Mouse (Mus musculus) cerebellum, adult 8-10 months (tissue): ENCODE measurements around the gene Pitpnb.

Experiments used
- DNase-seq: peaks from one replicate; pipeline ENCODE4 v3.0.0; 2022

Pitpnb gene

DNA sequence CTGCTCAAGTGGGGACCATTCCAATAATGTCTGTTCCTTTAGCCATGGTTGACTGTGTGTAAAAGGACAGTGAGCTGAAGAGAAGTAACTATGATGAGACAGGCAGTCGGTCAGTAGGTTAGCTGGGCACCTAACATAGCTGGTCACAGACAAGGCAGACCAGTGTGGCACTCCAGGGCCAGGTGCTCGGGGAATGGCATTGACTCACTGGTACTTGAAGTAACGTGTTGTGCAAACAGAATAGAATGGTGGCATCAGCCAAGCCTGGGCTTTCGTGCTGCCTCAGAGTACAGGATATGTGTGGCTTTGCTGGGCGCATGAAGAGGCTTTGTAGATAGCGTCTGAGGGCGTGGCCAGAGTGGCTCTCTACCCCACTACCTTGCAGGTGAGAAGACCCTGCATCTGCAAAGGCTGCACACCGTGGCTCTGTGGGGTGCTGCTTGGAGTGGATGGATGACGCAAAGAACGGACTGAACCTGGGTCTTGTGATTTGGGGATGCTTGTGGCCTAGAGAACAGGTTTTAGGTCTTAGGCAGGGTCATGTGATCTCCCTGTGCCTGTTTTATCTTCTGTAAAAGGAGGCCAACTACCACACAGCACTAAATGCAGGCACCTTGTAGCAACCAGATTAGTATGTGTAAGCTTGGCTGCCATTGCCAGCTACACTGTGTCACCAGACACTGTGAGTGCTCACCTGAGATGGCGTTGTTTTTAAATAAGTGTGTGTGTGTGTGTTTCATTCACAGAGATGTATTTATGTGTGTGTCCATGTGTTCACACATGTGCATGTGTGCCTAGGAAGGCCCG, 26.5 kb downstream of the Pitpnb start:
- no peak for DNase-seq

DNA sequence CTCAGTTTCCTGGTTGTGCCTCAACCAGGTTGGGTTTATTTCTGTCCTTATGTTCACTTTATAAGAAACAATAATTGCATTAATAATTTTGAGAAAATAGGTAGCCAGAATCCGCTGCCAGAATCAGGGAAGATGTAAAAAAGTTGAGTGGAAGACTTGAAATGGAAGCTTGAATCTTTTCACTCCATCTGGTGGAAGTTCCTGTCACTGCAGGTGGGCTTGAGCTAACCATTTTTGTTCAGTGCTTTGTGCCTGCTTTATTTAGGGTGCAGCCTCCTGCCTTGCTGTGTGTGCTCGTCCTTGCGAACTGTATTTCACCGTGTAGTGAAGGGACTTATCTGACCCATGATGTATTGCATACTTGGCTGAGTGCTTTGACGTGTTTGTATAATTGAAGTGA, 30.0 kb downstream of the Pitpnb start:
- no peak for DNase-seq

DNA sequence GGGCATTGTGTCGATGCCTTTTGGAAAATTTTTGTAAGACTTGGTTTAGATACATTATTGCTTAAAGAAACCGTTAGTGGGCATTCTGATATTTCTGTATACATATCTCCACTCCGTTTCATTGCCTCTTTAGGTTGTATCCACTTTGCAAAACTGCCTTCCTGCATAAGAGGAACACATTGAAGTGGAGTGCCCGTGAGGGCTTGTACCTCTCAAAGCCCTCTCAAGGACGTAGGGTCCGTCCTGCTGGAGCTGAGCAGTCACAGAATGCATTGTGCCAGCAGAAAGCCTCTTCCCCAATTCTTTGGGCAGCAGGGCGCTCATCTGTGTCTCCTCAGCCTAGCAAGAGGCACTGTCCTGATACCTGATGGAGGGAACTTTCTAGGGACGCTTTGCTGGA, 30.5 kb downstream of the Pitpnb start:
- no peak for DNase-seq

DNA sequence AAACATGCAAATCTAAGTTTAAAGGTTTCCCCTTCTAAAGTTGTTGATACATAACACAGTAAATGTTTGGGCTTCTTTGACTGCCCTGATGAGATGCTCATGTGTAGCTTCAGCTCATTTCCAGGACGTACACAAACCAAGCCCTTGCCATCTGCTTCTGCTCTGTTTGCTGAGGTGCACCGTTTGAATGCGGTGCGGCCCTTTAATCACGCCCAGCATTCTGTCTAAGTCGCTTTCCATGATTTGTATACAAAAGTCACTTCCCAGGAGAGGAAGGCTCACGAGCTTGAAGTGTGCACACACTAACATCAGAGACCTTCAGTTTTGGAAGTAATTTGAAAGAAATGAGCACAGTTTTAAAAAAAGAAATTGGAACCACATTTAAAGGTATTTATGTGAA, 31.3 kb downstream of the Pitpnb start:
- DNase-seq = no peak

DNA sequence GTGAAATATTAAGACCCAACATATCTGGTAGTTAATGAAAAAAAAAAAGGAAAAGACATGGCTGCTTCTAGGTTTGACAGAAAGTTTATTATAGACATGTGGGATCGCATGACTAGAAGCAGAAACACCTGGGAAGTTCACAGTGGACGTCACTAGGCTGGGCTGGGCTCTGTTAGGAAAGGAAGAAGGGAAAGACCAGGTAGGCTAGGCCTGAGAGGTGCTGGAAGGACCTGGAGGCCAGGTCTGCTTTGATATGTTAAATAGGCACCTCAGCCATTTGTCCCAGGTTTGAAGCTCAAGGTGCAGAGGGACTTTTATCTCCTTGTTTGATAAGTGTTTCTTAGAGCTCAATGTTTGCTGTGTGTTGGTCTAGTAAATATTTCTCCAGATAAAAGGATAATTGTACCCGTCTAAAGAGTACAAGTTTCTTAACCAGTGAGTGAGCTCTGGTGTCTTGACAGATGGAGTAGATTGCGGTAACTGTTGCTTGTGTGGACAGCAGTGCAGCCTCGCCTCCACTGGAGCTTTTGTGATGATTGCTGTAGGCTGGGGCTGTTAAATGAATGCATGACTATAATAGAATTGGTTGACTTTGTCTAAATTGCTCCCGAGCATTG, 33.0 kb downstream of the Pitpnb start:
- no peak for DNase-seq

DNA sequence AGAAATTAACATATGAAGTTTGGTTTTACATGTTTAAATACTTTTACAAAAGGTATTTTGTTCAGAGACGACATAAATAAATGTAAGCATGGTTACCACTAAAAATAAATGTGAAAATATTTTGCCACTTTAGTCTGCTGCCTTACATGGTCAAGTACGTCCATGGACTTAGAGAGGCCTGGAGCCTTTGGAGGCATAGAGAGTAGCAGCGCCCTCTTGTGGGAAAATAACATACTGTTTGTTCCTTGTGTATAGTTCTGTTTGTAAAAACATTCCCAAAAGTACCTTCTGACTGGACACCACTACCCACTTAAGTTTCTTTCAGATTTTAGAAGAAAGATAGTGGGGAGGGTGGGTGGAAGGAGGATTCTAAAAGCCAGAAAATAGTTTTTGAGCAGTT, 34.0 kb downstream of the Pitpnb start:
- DNase-seq = peak; percentile 30

DNA sequence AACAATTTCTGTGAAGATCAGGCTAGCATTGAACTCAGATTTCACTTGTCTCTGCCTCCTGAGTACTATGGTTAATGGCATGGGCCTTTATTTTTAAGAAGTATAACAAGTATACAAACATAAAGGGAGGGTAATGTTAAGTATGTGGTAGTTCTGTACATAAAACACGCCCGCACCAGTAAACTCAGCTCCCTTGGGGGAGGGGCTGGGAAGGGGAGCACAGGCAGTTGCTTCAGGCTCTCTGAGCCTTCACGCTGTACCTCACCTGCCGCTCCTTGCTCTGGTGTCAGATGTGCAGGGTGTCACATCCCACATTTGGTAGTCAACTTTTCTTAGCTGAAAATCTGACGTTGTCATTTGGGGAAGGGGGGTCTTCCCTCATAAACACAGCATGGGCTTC, 35.6 kb downstream of the Pitpnb start:
- DNase-seq = no peak

DNA sequence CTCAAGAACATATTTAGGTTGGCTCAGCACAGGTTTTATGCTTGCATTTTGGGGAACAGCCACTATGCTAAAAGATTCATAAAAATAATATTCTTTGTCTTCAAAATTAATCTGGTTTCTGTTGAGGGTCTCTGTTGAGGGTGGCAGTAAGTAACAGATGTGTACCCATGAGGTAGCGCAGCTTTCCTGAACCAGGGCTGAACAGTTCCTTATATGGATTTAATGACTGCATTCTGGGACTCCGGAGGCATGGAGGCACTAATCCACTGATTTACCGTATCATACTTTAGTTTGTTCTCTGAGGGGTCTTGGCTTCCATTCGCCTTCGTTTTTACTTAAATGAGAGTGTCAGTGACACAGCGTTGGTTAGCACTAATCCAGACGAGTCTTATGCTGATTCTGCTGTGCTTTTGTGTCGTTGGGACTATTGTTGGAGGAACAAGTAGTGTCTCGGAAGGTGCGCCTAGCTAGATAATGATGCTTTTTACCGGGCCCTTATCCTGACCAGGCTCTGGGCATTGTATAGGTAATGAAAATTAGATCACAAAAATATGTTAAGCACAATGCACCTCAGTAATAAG, 37.5 kb downstream of the Pitpnb start:
- no peak for DNase-seq

DNA sequence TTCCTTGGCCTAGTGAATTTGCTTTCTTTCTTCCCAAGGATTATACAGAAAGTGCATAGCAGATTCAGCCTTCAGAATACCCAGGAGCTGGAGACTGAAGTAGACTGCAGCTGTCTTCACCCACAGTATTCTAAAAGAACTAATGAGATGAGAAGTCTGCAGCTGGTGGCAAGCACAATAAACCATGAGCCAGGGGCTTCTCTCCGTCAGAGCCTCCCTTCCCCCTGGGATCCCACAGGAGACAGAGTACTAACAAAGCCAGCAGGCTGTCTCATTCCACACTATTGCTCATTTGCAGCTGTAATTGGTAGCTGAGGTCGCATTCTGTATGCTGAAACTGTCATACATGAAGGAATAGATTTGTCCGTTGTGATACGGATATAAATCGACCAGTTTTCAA, 38.0 kb downstream of the Pitpnb start:
- DNase-seq = no peak

DNA sequence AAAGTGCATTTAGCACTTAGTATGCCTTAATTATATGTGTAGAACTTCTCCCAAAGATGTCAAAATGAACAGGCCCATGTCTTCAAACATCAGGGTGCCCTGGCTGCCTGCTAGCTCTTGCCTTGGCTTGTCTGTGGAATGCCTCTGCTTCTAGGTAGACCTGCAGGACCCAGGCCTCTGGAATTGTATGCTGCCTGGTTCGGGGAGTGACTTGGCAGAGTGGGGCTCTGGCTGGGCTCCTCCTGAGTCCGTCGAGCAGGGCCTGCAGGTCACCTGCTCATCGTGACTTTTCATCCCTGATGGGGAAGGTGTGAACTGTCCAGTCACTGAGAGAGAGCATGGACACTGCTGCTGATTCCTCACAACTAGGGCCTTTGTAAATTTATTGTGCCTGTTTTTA, 45.1 kb downstream of the Pitpnb start:
- DNase-seq = no peak

DNA sequence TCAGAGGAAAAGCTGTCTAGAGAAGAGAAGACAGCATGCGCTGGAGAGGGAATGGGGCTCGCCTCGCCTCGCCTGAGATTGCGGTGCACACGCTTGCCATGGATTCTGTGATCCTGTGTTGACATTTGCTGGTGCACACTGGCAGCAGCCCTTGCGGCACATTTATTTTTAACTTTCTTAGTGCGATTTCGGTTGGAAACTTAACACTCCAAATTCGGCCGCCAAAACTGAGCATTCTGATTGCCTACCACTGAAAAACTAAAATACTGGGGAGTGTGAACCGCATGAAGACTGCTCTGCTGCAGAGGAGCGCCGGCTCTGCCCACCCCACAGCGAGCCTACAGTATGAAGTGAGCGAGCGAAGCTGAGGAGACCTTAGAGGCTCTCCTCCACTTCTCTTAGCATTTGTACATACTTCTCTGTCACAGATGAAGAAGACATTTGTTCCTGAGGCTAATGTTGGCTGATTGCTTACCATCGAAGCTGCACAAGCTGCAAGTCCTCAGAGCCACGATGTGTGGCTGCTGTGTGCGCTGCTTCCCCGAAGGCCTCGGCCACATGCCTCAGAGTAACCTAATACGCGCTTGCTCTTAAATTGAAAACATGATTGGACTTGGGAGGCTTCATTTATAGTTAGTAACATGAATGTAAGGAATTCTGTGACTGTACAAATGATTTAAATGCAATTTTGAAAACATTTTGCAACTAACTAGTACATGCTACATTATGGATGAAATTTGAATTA, 45.9 kb downstream of the Pitpnb start:
- DNase-seq = no peak

DNA sequence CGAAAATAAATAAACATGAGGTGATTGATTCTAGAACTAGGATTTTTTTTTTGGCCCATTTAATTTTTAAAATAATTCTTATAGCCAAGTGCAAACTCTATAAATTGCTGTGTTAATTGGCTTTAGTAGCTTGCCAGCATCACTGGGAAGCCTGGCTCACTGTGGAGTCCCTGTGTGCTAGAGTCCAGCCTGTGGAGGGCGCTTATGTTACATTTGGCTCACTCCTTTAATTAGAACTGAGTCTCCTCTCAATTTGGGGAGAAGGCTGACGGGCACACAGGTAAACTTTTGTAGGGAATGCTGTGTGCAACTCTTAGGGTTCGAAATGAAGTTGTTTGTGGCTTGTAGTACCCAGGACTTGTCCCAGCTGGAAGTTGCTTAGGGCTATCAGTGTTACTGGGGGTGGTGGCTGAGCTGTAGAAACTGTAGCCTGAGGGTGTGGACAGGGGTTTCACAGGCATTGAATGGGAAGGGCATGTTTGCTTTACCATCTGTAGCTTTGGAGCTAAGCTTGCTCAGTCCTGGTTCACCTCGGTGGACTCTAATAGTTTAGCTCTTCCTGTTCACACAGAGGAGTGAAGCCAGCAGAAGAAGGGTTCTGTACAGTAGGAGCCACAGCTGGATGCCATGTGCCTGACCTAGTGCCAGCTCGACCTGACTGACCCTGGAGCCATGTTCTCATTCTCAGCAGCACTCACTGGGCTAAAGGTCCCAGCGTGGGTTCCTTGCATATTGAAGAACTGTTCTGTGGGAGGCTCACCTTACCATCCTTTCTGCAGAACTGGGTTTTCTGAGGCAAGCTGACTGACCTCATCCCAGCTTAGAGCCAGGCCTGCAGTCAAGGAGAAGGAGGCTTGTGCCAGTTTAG, 47.8 kb downstream of the Pitpnb start:
- no peak for DNase-seq

DNA sequence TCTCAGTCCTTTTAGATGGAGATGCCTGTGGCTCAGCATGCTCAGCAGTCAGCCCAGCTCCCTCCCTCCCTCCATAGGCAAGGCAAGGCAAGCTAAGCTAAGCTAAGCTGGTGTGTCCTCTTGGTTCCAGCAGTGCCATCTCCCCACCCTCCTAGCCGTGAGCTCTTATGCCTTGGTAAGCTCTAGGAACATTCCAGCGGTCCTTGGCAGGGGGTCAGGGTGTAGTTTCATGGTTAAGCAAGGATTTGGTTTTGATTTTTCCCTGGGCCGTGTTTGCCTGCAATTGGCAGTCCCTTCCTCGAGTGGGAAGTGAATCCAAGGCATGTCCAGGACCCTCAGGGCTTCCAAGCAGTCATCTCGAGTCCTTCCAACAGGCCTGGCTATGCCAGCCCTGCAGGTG, 52.8 kb downstream of the Pitpnb start:
- DNase-seq = no peak

DNA sequence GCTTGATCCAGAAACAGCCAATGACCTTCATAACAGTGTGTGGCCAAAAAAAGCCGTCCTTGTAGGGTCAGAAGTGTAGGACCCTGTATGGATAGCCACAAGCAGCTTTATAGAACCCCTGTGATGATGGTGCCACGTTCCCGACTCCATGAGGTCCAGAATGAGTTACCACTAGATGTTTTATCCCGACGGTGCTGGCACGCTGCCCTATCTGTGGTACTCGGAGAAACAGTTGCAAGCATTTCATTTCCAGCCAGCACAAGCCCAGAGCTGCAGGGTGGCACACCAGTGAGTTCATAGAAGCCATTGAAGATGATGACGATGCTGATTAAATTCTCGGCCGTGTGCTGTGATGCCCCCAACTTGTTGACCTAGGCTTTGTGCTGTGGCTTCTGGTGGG, 60.3 kb downstream of the Pitpnb start:
- no peak for DNase-seq

DNA sequence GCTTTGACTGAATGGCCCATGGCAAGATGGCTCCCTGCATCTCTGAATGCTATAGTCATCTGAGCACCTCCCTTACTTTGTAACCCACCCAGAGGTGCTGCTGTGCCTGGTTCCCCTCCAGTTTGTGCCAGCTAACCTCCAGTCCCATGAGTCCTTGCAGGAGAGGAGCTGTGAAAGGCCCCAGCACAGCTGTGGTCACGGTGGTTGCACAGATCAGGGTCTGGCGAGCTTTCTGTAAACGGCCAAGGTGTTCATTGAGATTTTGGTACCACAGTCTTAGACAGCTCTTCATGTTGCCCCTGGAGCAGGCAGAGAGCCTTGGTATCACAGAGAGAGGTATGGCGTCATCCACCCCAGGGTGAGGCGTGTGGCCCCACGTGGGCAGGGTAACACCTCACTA, 60.9 kb downstream of the Pitpnb start:
- no peak for DNase-seq

DNA sequence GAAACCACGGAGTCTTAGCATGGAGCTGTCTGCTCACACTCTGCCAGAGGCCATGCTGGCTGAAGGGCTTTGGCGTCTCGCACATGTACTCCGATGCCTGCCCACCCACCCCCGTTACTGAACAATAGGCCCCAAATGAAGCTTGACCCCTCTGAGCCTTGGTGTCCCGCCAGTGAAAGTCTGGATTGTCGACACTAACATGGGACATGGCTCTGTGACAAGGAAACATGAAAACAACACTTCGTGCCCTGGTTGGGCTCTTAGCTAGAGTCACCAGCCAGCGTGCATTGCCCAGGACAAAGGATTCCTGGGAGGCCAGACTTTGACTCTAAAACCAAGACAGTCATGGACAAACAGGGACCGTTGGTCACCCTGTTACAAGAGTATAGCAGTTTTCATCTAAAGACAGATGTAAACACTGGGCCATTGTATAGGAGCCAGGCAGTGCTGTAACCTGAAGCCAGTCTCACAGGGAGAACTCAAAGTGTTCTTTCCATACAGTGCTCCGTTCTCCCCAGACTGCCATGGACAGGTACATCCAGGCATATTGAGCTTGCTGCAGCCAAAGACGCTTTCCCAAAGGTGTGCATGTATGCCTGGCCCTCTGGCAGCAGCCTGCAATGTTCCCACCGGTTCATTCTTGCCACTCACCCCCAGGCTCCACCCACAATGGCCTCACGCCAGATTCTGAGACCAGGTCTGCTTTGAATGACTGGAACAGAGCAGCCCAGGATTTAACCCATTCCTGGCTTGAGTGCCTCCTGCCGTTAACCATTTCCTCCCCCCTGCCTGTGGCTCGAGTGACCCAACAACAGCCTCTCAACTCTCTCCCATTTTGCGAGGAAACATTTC, 63.0 kb downstream of the Pitpnb start:
- DNase-seq = peak; percentile 46

DNA sequence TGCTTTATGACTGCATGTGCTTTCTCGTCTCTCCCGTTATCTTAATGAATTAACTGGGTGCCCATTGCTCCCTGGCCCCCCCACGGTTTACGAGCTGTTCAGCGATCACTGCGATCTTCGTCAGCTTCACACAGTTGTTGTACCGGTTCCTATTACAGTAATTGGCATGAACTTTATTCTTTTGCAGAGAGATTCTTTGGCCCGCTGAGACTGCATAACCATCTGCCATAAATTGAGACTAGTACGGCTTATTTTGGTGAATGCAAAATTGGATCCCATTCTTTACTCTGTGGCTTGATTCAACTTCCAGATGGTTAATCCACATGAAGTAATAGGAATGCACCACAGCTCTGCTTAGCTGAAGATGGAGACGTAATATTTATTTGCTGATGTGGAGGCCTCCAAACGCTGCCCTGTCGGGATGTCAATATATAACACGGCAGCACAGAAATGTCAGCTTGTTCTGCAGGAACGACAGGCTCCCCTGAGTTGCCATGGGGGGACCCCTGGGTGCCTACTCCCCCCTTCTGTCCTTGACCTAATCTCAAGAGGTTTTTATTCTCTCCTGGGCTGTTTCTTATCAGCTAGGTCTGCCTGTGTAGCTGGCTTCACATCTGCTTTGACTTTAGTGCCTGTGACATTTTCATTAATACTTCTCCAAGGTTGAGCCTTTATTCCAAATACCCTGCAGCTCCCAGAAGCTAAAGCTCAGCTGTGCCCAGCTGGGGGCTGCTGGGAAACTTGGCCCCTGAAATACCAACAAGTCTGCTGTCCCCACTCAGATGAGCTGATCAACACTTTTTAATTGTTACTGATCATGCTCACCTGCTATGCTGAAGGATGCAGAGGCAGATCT, 63.9 kb downstream of the Pitpnb start:
- DNase-seq = peak; percentile 20

DNA sequence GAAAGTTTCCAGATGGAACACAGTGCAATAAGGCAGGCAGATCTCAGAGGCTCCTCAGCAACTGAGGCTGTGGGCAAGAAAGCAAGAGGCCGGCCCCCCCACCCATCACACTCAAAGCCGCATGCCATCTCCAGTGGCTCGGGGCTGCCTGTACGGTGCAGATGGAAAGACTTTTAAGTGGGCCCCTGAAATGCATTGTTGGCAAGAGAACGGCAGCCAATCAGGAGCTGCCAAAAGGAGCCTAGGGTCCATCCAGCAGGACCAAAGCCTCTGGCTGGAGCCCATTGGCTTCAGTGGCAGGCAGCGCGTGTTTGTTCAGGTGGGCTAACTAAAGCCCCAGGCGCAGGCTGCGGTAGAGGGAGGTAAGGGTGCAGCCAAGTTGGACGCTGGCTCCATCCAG, 65.2 kb downstream of the Pitpnb start:
- DNase-seq = no peak

DNA sequence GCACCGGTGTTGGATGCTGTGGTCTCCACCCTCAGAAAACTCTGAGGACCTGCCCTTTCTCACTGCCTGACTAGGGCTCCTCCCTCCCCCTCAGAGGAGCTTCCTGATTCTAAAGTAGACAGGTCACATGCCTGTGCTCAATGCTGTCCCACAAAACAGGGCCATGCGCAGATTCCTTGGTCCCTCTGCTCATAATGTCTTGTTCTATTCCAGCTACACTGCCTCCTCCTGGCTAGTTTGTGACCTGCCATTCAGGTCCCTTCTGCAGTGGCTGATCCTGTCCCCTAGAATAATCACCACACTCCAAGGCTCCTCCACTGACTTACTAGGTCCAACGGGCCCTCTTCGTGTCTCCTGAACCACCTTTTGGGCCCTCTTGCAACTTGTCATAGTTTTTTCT, 65.6 kb downstream of the Pitpnb start:
- DNase-seq = no peak

DNA sequence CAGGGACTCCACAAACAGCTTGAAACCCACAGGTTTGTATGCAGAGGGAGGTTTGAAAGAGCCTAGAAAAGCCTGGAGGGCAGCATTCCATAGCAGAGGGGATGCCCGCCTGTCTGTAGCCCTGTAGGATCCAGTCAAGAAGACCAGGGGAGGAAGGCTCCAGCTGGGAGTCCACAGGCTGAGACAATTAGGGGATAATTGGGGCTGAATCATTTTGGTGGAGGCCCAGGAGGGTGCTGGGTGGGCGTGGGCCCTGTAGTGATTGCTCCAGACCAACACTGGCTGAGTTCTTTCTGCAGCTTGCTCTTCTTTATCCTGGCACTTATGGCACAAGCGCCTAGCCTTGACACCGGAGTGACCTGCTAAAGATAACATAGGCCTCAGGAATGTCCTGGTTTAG, 67.9 kb downstream of the Pitpnb start:
- DNase-seq = no peak

DNA sequence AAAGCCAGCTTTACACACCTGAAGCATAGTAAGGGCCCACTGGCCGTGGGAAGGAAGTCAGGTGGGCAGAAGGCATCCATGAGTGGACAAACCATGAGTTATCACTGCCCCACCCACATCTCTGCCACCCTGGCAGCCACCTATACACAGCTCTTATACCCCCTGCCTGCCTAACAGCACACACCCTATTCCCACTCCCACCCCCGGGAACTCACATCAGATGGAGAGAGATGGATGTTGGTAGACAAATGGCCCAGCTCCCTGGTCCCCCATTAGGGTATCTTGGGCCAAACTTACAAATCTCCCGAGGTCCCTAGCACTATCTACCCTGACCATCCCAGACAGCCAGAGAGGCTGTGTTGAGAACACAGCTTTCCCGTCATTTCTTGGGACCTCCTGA, 68.7 kb downstream of the Pitpnb start:
- no peak for DNase-seq
